In genomic region chr9:88719989-88720537, GRCm38 (mm10) we compare ENCODE assay signal across 8 mouse cellular contexts. TPM values are rescaled to one million over a fixed set of nuclear protein-coding genes. Genes with fewer than 3 reads are reported as not detected.
DNase-seq lines count a peak whose midpoint lies in the region; ATAC-seq and TF ChIP-seq lines count a peak whose summit lies in the region.
"Not testable (repeated sequence)": the region's sequence is repeated elsewhere in the genome, so short reads cannot be mapped to it uniquely, and the experiment has no call there.

Gene Mthfsl, minus strand, starts transcription at chr9:88720296.

- TF ChIP-seq POLR2A in cerebellum, adult 2 months (IDR thresholded peaks at IDR 0.05; ENCODE audit: borderline replicate concordance, insufficient read depth, low read length); testis, adult 2 months (IDR thresholded peaks at IDR 0.05; ENCODE audit: control insufficient read depth, low read depth, low read length): not testable (repeated sequence)

- WGBS in cerebellum, adult 2 months = 12% methylated on average over 11 of the region's 12 CpGs
- 21% methylated on average over 11 of the region's 12 CpGs for WGBS in forebrain, embryonic 15.5 days
- WGBS in liver, embryonic 11.5 days = 30% methylated on average over 11 of the region's 12 CpGs

- not testable (repeated sequence) for TF ChIP-seq CTCF in cerebellum, adult 2 months (IDR thresholded peaks at IDR 0.05; ENCODE audit: borderline replicate concordance, insufficient read depth, low read depth, low read length); testis, adult 2 months (IDR thresholded peaks at IDR 0.05; ENCODE audit: control insufficient read depth, insufficient read depth, insufficient replicate concordance, low read depth, low read length)

- H3K27me3 ChIP-seq in cerebellum, adult 2 months (ENCODE audit: control insufficient read depth, insufficient read depth, low read length); forebrain, embryonic 15.5 days; liver, embryonic 11.5 days (replicated peaks; ENCODE audit: control insufficient read depth, insufficient read depth, low read length); testis, adult 2 months (ENCODE audit: control insufficient read depth, insufficient read depth, low read length): not testable (repeated sequence)

- intact Hi-C loops in heart, postnatal 14 days (cut with DNase I) = not testable (repeated sequence)

- ATAC-seq in forebrain, embryonic 15.5 days (replicated peaks) = peak; percentile 73
- peak; percentile 47 for ATAC-seq in liver, embryonic 11.5 days (replicated peaks; ENCODE audit: low FRiP score)
- ATAC-seq in monocyte, adult 5-6 weeks (replicated peaks; ENCODE audit: insufficient number of reproducible peaks, low FRiP score, low TSS enrichment, poor library complexity, severe bottlenecking) = peak; percentile 59; the same call in 1 of the 2 replicates

- H3K4me1 ChIP-seq in cerebellum, adult 2 months (ENCODE audit: control insufficient read depth, insufficient read depth, low read length); forebrain, embryonic 15.5 days; liver, embryonic 11.5 days (replicated peaks; ENCODE audit: control insufficient read depth, insufficient read depth, low read length); testis, adult 2 months (ENCODE audit: control insufficient read depth, insufficient read depth, low read length): not testable (repeated sequence)

- peak; percentile 14 for DNase-seq in MEL-GATA-1-ER (ENCODE audit: extremely low read depth, low read depth)
- DNase-seq in cerebellum, adult 2 months = peak; percentile 54 to 60
- DNase-seq in heart, postnatal 14 days = peak in 1 of 2 experiments; percentile 27
- DNase-seq in kidney, postnatal 36 days = peak; percentile 29 to 40
- not testable (repeated sequence) for DNase-seq in liver, embryonic 11.5 days (ENCODE audit: low spot score)

- H3K4me2 ChIP-seq in forebrain, embryonic 15.5 days (replicated peaks) = peak within 1 kb of the TSS; percentile 43
- peak within 1 kb of the TSS; percentile 53 for H3K4me2 ChIP-seq in liver, embryonic 11.5 days

- H3K36me3 ChIP-seq in forebrain, embryonic 15.5 days; liver, embryonic 11.5 days (ENCODE audit: control insufficient read depth, insufficient read depth, low read length); testis, adult 2 months (ENCODE audit: control insufficient read depth, insufficient read depth, low read length): not testable (repeated sequence)

- H3K4me3 ChIP-seq in cerebellum, adult 2 months (replicated peaks; ENCODE audit: insufficient read depth, low read depth, low read length) = peak within 1 kb of the TSS; percentile 56
- peak within 1 kb of the TSS; percentile 36 for H3K4me3 ChIP-seq in forebrain, embryonic 15.5 days
- H3K4me3 ChIP-seq in liver, embryonic 11.5 days (ENCODE audit: low read depth, low read length) = peak within 1 kb of the TSS; percentile 35
- H3K4me3 ChIP-seq in testis, adult 2 months (ENCODE audit: control insufficient read depth, low read depth, low read length) = peak within 1 kb of the TSS; percentile 68

- not testable (repeated sequence) for H3K9me3 ChIP-seq in forebrain, embryonic 15.5 days; liver, embryonic 11.5 days (ENCODE audit: control insufficient read depth, low read length)

- H3K27ac ChIP-seq in cerebellum, adult 2 months (ENCODE audit: insufficient read depth, low read length) = peak within 1 kb of the TSS; percentile 84
- H3K27ac ChIP-seq in forebrain, embryonic 15.5 days (replicated peaks) = peak within 1 kb of the TSS; percentile 86
- peak within 1 kb of the TSS; percentile 68 for H3K27ac ChIP-seq in liver, embryonic 11.5 days (ENCODE audit: low read depth, low read length)
- H3K27ac ChIP-seq in testis, adult 2 months (ENCODE audit: control insufficient read depth, insufficient read depth, low read depth, low read length) = peak within 1 kb of the TSS; percentile 49; the same call in 1 of the 2 replicates

- peak within 1 kb of the TSS; percentile 37; the same call in 1 of the 2 replicates for H3K9ac ChIP-seq in forebrain, embryonic 15.5 days (replicated peaks)
- not testable (repeated sequence) for H3K9ac ChIP-seq in liver, embryonic 11.5 days (ENCODE audit: low read depth, low read length)

RNA-seq across cellular contexts. Expression of gene Mthfsl, which starts in this region (rescaled TPM):
- polyA plus RNA-seq in cerebellum, adult 2 months (2012; rRNA removed) = 38.1 and 38.6 TPM in 2 replicates
- polyA plus RNA-seq in forebrain, embryonic 15.5 days (2015; fragmentation: Nextera tagmentation; extraction: Ambion mirVana) = 31.4 and 34.9 TPM in 2 replicates
- total RNA-seq in heart, postnatal 14 days (2021) = 10 to 100 TPM; 15.5 to 16.0 TPM
- 30.7 and 33.4 TPM in 2 replicates for polyA plus RNA-seq in liver, embryonic 11.5 days (2014; fragmentation: Nextera tagmentation; extraction: Ambion mirVana)
- 55.6 to 71.6 TPM (median 62.4 TPM) in 3 replicates for total RNA-seq in monocyte, adult 5-6 weeks (2017)
- 7.4 and 8.4 TPM in 2 replicates for polyA plus RNA-seq in testis, adult 2 months (2012; rRNA removed)
